Mouse (Mus musculus) layer of hippocampus, postnatal 25 days (tissue): ENCODE results near the gene Sh3kbp1. TPM values are rescaled to one million over a fixed set of nuclear protein-coding genes. Genes with fewer than 3 reads are reported as not detected.

Source experiments
- DNase-seq, 2 experiments: peaks; one replicate each; pipeline ENCODE4 v3.0.0; 2022; ENCODE audit warnings: mixed read lengths in 2 of 2, low spot score in 1 of 2; ENCODE audit errors: extremely low spot score in 1 of 2
- total RNA-seq, 2 experiments: library from RNA; stranded (reverse); gene quantifications; 2 replicates each; pipeline ENCODE4 v1.2.3; 2021

Sh3kbp1 gene
- total RNA-seq, 2 experiments from 2014 or later = 37.0 to 39.4 TPM

DNA sequence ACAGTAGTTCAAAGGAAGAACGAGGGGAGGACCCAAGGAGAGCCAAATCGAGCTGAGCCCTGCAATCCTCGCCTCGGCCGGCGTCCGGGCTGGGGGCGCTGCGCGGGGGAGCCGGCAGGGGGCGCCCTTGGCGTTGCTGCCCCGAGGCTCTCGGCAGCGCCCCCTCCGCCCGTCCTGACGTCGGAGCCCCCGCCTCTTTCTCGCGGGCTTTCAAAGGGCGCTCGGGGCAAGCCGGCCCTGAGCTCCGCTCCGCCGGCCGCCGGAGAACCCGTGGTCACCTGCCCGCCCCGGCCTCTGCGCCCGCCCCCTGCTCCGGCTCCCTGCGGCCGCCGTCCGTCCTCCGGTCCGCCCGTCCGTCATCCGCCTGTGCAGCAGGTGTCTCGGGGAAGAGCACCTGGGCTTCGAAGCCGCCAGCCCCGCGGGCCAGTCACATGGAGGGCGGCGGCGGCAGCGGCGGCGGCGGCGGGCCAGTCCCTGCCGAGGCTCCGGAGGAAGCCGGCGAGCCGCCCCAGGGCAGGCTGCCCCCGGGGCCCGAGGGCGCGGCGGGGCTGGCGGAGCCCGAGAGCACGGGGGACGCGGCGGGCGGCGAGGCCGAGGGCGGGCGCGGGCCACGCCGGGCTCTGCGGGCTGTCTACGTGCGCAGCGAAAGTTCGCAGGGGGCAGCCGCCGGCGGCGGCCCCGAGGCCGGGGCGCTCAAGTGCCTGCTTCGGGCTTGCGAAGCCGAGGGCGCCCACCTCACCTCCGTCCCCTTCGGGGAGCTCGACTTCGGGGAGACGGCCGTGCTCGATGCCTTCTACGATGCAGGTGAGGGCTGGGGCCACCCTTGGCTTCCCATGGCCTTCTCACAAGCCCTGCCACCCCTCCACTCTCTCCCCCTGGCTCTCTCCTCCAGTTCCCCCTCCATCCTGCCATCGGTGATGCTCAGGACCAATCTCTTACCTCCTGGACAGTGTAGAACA, 361.2 kb downstream of the Sh3kbp1 start, which contains the start of gene Map3k15:
Gene Map3k15, plus strand, starts transcription at position 432 of the 959 bp plus-strand sequence.
- peak; percentile 31 to 36 for DNase-seq

DNA sequence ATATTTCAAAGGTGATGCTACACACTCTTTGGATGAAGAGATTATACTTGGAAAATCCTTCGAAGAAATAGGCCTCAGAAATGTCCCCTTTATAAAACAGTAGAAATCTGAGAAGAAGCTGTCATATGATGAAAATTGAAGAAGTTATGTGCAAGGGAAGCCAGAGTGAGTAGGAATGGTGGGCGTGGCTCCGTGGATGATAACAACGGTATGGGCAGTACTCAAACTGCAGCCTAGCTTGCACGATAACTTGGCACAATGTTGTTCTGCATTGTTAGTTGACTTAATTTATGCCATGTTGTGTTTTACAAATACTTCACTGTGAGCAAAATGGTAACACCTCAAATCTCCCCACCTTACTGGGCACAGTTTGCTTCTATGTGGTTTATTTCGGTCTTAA, 368.7 kb downstream of the Sh3kbp1 start:
- no peak for DNase-seq

Other genes starting within 250 kb of the Sh3kbp1 start
- 10 to 100 TPM; 83.7 to 98.2 TPM for gene Map7d2, start 212.7 kb upstream of the Sh3kbp1 start, total RNA-seq
- gene Bclaf3, start 100.6 kb upstream of the Sh3kbp1 start, total RNA-seq = 1 to 10 TPM; 6.8 to 8.1 TPM